Mouse (Mus musculus) forebrain, embryonic 10.5 days (tissue): ENCODE data around the gene Rassf3. TPM values are rescaled to one million over a fixed set of nuclear protein-coding genes. Genes with fewer than 3 reads are reported as not detected.

Experiments
- polyA plus RNA-seq: library from polyadenylated mRNA; unstranded; fragments of >200 nt; fragmentation: Nextera tagmentation; extraction: Ambion mirVana; gene quantifications from 2 replicates; pipeline ENCODE4 v1.2.1, GENCODE M21; 2016

The Rassf3 gene
- polyA plus RNA-seq, 1 experiment from 2014 or later = 10.6 TPM

Other genes with a start within 250 kb of the Rassf3 start
- 1.5 and 1.6 TPM in 2 replicates for gene Tbc1d30, start 125.1 kb downstream of the Rassf3 start, polyA plus RNA-seq
- 34.9 and 37.6 TPM in 2 replicates for gene Gns, start 111.3 kb downstream of the Rassf3 start, polyA plus RNA-seq
- gene Tbk1, start 110.4 kb upstream of the Rassf3 start, polyA plus RNA-seq = 30.1 and 34.9 TPM in 2 replicates
- 60.5 and 64.5 TPM in 2 replicates for gene Xpot, start 150.0 kb upstream of the Rassf3 start, polyA plus RNA-seq
- 0.47 and 0.50 TPM in 2 replicates for gene D930020B18Rik, start 165.2 kb upstream of the Rassf3 start, polyA plus RNA-seq